Mouse (Mus musculus) ES-E14 (cell line): ENCODE results near the gene Gm49395.

Experiments
- CHD2 ChIP-seq: IDR thresholded peaks from 2 replicates; pipeline ENCODE4 v1.6.1; 2014; ENCODE audit warnings: mild to moderate bottlenecking, low read depth, low read length, inconsistent platforms
- HCFC1 ChIP-seq: IDR thresholded peaks from 2 replicates; pipeline ENCODE4 v1.6.1; 2012; ENCODE audit warnings: low read length, inconsistent platforms, borderline replicate concordance; ENCODE audit not compliant: insufficient read depth
- ZC3H11A ChIP-seq: IDR thresholded peaks from 2 replicates; pipeline ENCODE4 v1.6.1; 2012; ENCODE audit warnings: low read depth, mild to moderate bottlenecking, inconsistent platforms, low read length, borderline replicate concordance

DNA sequence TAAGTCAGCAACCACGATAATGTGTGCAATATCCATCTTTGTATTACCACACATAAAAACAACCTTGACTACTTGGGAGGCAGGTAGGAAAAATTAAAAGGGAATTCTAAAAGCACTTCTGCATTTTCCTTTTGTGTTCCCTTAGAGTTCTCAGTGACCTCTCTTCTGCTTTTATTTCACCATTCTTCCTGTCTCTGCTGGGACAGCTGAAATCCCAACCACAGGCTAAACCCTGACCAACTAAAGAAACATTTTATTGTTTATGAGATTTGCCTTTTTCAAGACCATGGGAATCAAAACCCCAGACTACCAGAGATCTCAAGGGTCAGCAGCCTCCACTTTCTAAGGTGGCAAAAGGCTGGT is 33.8 kb downstream of the Gm49395 start:
- TF ChIP-seq CHD2 (no peak), HCFC1 (no peak), ZC3H11A (no peak)
